Mouse (Mus musculus) layer of hippocampus, adult 8-10 months (tissue): ENCODE data around the gene Opcml. TPM values are rescaled to one million over a fixed set of nuclear protein-coding genes. Genes with fewer than 3 reads are reported as not detected.

Experiments used
- DNase-seq, 2 experiments: peaks; one replicate each; pipeline ENCODE4 v3.0.0; 2022; ENCODE audit warnings: low spot score in 2 of 2
- microRNA-seq, 2 experiments: library from miRNA; unstranded; fragments of <30 nt; microRNA quantifications; one replicate each; pipeline ENCODE4 v1.2.0; 2022
- total RNA-seq, 4 experiments: library from RNA; stranded (reverse); gene quantifications; 2 replicates each; pipeline ENCODE4 v1.2.4; 2022

Opcml gene
- total RNA-seq, 4 experiments from 2014 or later, result 229 to 268 (median 247) TPM

DNA sequence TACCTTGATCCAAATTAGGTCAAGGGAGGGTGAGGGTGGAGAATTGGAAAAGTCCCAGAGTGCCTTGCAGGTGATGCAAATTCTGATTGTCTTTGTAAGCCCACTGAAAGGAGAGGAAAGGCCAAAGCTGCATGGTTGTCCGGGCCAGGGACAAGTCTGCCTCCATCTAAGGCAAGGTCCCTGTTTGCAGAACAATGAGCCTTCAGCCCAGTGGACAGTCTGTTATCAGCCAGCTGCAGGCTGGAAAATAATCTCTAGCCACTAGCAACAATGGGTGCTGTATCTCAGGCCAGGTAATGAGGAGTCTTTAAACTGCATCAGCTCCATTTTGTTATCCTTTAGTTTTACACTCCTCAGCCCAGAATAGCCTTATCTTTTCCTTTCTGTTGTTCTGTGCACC is 1079.9 kb downstream of the Opcml start:
- no peak for DNase-seq

DNA sequence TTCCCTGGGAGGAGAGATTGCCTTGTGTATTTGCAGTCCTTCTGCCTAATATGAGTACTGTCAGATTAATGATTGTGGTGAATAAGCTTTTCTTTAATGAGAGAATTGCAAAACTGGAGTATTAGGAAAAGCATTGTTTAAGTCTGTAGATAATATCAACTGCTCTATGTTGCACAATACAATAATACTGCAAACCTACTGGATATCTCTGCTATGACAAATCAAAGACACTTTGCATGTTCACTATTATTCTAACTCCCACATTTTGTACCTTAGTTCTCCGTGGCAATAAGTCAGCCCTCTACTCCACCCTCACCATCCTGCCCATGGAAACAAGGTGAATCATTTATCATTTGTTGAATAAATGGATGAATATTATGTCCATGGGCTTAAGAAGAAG is 1092.0 kb downstream of the Opcml start:
- DNase-seq, result no peak

GRCm38 (mm10) chr9:28891611-28892010 is 1101.0 kb downstream of the Opcml start:
- DNase-seq, result no peak

GRCm38 (mm10) chr9:28903291-28903690 is 1112.7 kb downstream of the Opcml start:
- DNase-seq, result no peak

DNA sequence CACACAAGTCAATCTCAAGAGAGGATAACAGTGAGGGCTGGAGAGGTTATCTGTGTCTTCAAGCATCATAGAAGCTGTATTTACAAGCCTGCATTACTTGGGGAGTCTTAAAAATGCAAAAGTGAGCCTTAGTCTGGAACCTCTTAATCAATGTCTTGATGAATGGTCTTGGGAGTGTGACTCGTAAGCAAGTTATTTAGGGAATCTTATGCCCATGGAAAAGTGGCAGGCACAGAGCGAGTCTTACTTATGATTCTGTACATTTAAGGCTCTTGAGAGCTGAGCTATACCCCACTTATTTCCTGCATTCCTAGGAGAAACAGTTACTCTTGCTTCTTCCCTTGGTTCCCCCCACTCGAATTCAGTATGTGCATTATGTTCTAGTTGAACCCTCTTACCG is 1119.2 kb downstream of the Opcml start:
- DNase-seq, result no peak

DNA sequence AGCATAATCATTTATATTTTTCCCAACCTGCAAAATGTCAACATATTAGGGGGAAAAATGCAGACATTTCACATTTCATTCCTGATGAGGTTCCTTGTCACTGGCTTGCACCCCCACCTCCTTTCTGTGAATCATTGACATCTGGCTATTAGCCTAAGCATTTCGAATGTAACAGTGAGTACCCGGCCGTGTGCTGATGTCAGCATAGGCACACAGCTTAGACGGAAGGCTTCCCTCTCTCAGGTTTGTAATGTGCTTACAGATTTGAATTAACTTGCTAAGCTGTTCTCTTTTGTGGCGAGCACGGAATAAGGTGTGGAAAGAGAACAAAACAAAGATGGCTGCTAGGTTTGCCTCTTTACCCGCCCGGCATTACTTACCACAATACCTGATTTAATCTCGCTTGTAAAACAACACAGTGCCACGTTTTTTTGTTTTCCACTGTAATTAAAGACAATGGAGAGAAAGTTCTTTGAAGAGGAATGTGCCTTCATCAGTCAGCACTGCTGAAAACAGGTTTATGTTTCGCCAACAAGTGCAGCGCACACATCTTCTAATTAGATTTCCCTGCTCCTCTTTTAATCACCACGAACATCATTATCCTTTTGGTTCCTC is 1121.1 kb downstream of the Opcml start:
- no peak for DNase-seq

DNA sequence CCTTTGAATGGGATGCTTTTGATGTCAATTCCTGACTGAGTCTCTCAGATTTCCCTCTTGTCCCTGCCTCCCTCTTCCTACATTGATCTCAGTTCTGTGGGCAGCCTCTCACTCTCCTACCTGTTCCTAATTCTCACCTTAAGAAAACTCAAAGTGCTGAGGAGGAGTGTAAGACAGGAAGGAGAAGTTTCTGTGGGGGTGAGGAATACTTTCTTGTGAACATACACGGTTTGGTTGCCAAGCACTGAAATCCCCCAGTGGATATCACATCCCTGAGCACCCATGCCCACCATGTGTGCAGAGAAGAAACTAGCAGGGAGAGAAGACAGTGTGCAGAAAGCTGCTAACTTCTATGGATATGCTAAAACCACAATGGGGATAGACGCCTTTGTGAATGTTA is 1141.5 kb downstream of the Opcml start:
- no peak for DNase-seq

GRCm38 (mm10) chr9:28937163-28937562 is 1146.6 kb downstream of the Opcml start:
- no peak for DNase-seq

- DNase-seq, result peak in 1 of 2 experiments; percentile 25
These were observed 1147.4 kb downstream of the Opcml start for GRCm38 (mm10) chr9:28937980-28938379.

- DNase-seq, result peak in 1 of 2 experiments; percentile 11
These were observed 1150.3 kb downstream of the Opcml start for GRCm38 (mm10) chr9:28940901-28941300.

DNA sequence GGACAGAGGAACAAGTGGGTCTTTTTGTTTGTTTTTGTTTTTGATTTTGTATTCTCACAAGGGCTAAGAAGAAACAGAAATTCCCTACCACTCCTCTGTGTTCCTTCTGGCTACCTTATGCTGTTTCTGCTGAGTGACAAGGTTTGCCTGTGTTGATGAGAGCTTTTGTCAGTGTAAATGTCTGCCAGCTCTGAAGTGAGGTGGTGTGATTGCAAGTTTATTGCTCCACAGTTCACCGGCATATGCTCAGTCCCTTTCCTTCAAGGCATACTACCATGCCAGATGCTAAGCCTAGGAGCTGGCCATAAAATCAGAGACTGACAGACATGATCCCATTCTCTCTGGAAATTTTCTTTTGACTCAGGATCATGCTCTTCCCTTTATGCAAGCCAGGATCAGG is 1178.9 kb downstream of the Opcml start:
- no peak for DNase-seq

Small RNA genes within 50 kb of the gene (microRNA-seq; reads per million reads assigned to microRNA genes)
- 0 reads per million in 2 experiments for gene Gm44316
